ENCODE assay signal across 15 mouse cellular contexts in genomic region chr17:88328807-88329206, GRCm38 (mm10).
A peak's percentile ranks its signal among the peaks of the same experiment; 100 is the strongest.
DNase-seq lines count a peak whose midpoint lies in the region; ATAC-seq and TF ChIP-seq lines count a peak whose summit lies in the region.
"Had no signal": no experiment of that assay in that cellular context is flagged by ENCODE, and none has a peak within 500 bp of the region (broad histone marks: within the 10 kb centered on the region; RNA-seq: fewer than 3 reads in every experiment).

No protein-coding gene starts in this region.

- no peak for TF ChIP-seq POLR2A in brain, embryonic 14.5 days (IDR thresholded peaks at IDR 0.05; ENCODE audit: borderline replicate concordance, extremely low read depth, insufficient read depth, insufficient read length, poor library complexity, severe bottlenecking)

- WGBS in forebrain, postnatal 0 days, result 24% methylated on average over 8 of the region's 8 CpGs
- WGBS in forebrain, embryonic 15.5 days, result 14% methylated on average over 8 of the region's 8 CpGs
- 10% methylated on average over 8 of the region's 8 CpGs for WGBS in midbrain, embryonic 10.5 days
- 17% methylated on average over 8 of the region's 8 CpGs for WGBS in midbrain, postnatal 0 days
- 7% methylated on average over 8 of the region's 8 CpGs for WGBS in hindbrain, embryonic 14.5 days

- no peaks in the 10 kb centered on the region for H3K9me3 ChIP-seq in forebrain, postnatal 0 days (ENCODE audit: low read length)
- H3K9me3 ChIP-seq in forebrain, embryonic 15.5 days, result no peaks in the 10 kb centered on the region
- peaks cover 14% of the 10 kb centered on the region for H3K9me3 ChIP-seq in midbrain, embryonic 10.5 days (replicated peaks)
- no peaks in the 10 kb centered on the region for H3K9me3 ChIP-seq in midbrain, postnatal 0 days (ENCODE audit: low read length)
- peaks cover 5% of the 10 kb centered on the region; the same call in 1 of the 2 replicates for H3K9me3 ChIP-seq in hindbrain, embryonic 14.5 days (ENCODE audit: control insufficient read depth, low read length)
- H3K9me3 ChIP-seq: intestine, embryonic 15.5 days had no signal

- H3K36me3 ChIP-seq in forebrain, postnatal 0 days (ENCODE audit: insufficient read depth), result no peaks in the 10 kb centered on the region
- no peaks in the 10 kb centered on the region for H3K36me3 ChIP-seq in forebrain, embryonic 15.5 days
- no peaks in the 10 kb centered on the region for H3K36me3 ChIP-seq in midbrain, embryonic 10.5 days
- H3K36me3 ChIP-seq in midbrain, postnatal 0 days (ENCODE audit: insufficient read depth, low read length), result no peaks in the 10 kb centered on the region
- no peaks in the 10 kb centered on the region for H3K36me3 ChIP-seq in hindbrain, embryonic 14.5 days (replicated peaks; ENCODE audit: control insufficient read depth, insufficient read depth)
- H3K36me3 ChIP-seq: intestine, embryonic 15.5 days; midbrain, embryonic 12.5 days had no signal

- no peak overlapping the region for H3K4me2 ChIP-seq in forebrain, postnatal 0 days (ENCODE audit: low read depth)
- no peak overlapping the region for H3K4me2 ChIP-seq in forebrain, embryonic 15.5 days (replicated peaks)
- no peak overlapping the region for H3K4me2 ChIP-seq in midbrain, postnatal 0 days (ENCODE audit: low read depth, low read length, poor library complexity, severe bottlenecking)
- 0 out of 2 replicates have a peak overlapping the region, but pooled peaks have one; percentile 11 for H3K4me2 ChIP-seq in hindbrain, embryonic 14.5 days (replicated peaks)
- H3K4me2 ChIP-seq: intestine, embryonic 15.5 days; midbrain, embryonic 12.5 days had no signal

- no peak overlapping the region for H3K9ac ChIP-seq in forebrain, postnatal 0 days
- no peak overlapping the region for H3K9ac ChIP-seq in forebrain, embryonic 15.5 days (replicated peaks)
- H3K9ac ChIP-seq in midbrain, postnatal 0 days (replicated peaks; ENCODE audit: low read length, poor library complexity, severe bottlenecking), result no peak overlapping the region
- 0 out of 2 replicates have a peak overlapping the region, but pooled peaks have one; percentile 13 for H3K9ac ChIP-seq in hindbrain, embryonic 14.5 days
- H3K9ac ChIP-seq: intestine, embryonic 15.5 days; midbrain, embryonic 12.5 days had no signal

- 0 out of 2 replicates have a peak, but pooled peaks have one; percentile 34 for ATAC-seq in forebrain, postnatal 0 days
- ATAC-seq in forebrain, embryonic 15.5 days (replicated peaks), result no peak
- ATAC-seq in midbrain, postnatal 0 days (ENCODE audit: low FRiP score), result no peak
- no peak for ATAC-seq in hindbrain, embryonic 14.5 days (ENCODE audit: low FRiP score)
- ATAC-seq: intestine, embryonic 15.5 days had no signal

- H3K4me1 ChIP-seq in forebrain, postnatal 0 days (ENCODE audit: insufficient read depth), result no peaks in the 10 kb centered on the region
- peaks cover 23% of the 10 kb centered on the region for H3K4me1 ChIP-seq in forebrain, embryonic 15.5 days
- peaks cover 42% of the 10 kb centered on the region for H3K4me1 ChIP-seq in midbrain, embryonic 10.5 days
- peaks cover 9% of the 10 kb centered on the region; the same call in 1 of the 2 replicates for H3K4me1 ChIP-seq in midbrain, postnatal 0 days (ENCODE audit: insufficient read depth, low read length)
- H3K4me1 ChIP-seq in hindbrain, embryonic 14.5 days (replicated peaks; ENCODE audit: control insufficient read depth, insufficient read depth, low read length), result peaks cover 29% of the 10 kb centered on the region

- TF ChIP-seq CTCF in forebrain, postnatal 0 days (IDR thresholded peaks at IDR 0.05; ENCODE audit: low read depth), result no peak
- no peak for TF ChIP-seq CTCF in midbrain, postnatal 0 days (IDR thresholded peaks at IDR 0.05)
- TF ChIP-seq CTCF in brain, embryonic 14.5 days (IDR thresholded peaks at IDR 0.05; ENCODE audit: borderline replicate concordance, extremely low read depth, insufficient read depth, insufficient read length), result no peak

- no peak overlapping the region for H3K4me3 ChIP-seq in forebrain, postnatal 0 days (ENCODE audit: low read depth, low read length)
- H3K4me3 ChIP-seq in forebrain, embryonic 15.5 days, result no peak overlapping the region
- no peak overlapping the region for H3K4me3 ChIP-seq in midbrain, embryonic 10.5 days
- H3K4me3 ChIP-seq in midbrain, postnatal 0 days (ENCODE audit: low read depth, low read length), result no peak overlapping the region
- H3K4me3 ChIP-seq in hindbrain, embryonic 14.5 days (replicated peaks; ENCODE audit: low read length), result no peak overlapping the region
- H3K4me3 ChIP-seq: intestine, embryonic 15.5 days; midbrain, embryonic 12.5 days had no signal

- H3K27me3 ChIP-seq in forebrain, postnatal 0 days (ENCODE audit: insufficient read depth, low read length), result no peaks in the 10 kb centered on the region
- 0 out of 2 replicates have a peak, but pooled peaks cover 6% of the 10 kb centered on the region for H3K27me3 ChIP-seq in forebrain, embryonic 15.5 days
- H3K27me3 ChIP-seq in midbrain, embryonic 10.5 days (ENCODE audit: low read depth, poor library complexity, severe bottlenecking), result peaks cover 91% of the 10 kb centered on the region
- 0 out of 2 replicates have a peak, but pooled peaks cover 3% of the 10 kb centered on the region for H3K27me3 ChIP-seq in midbrain, postnatal 0 days (ENCODE audit: insufficient read depth, low read length)
- peaks cover 2% of the 10 kb centered on the region; the same call in 1 of the 2 replicates for H3K27me3 ChIP-seq in hindbrain, embryonic 14.5 days (ENCODE audit: control insufficient read depth, insufficient read depth, low read length)
- H3K27me3 ChIP-seq: intestine, embryonic 15.5 days had no signal

- no peak overlapping the region for H3K27ac ChIP-seq in forebrain, postnatal 0 days (ENCODE audit: low read depth, low read length)
- H3K27ac ChIP-seq in forebrain, embryonic 15.5 days (replicated peaks), result no peak overlapping the region
- peak overlapping the region; percentile 10; the same call in 1 of the 2 replicates for H3K27ac ChIP-seq in midbrain, embryonic 10.5 days (replicated peaks)
- no peak overlapping the region for H3K27ac ChIP-seq in midbrain, postnatal 0 days (ENCODE audit: low read depth, low read length)
- no peak overlapping the region; the same call in 1 of the 2 replicates for H3K27ac ChIP-seq in hindbrain, embryonic 14.5 days
- H3K27ac ChIP-seq: intestine, embryonic 15.5 days; midbrain, embryonic 12.5 days had no signal

- DNase-seq in forebrain, postnatal 0 days, result no peak
- DNase-seq in midbrain, embryonic 10.5 days (ENCODE audit: low spot score), result peak; percentile 26
- DNase-seq in midbrain, postnatal 0 days (ENCODE audit: low spot score), result no peak
- DNase-seq in brain, embryonic 14.5 days (ENCODE audit: low read depth), result peak; percentile 49
- no peak for DNase-seq in hindbrain, embryonic 14.5 days (ENCODE audit: low spot score)
- no peak for DNase-seq in adrenal gland, adult 8-10 months
- no peak for DNase-seq in testis, postnatal 14 days (ENCODE audit: low spot score)
- DNase-seq: B cell, adult 2 months; cerebellum, postnatal 36 days; gastrocnemius, postnatal 25 days; kidney, postnatal 36 days; thymus, postnatal 4 days had no signal

Comparison
In these comparisons a context has a peak if more than half of its experiments do, and no peak if none do; other contexts are left out.
1. DNase-seq: peak in midbrain, embryonic 10.5 days (single experiment) and brain, embryonic 14.5 days (single experiment); none in forebrain, postnatal 0 days (single experiment), midbrain, postnatal 0 days (single experiment), hindbrain, embryonic 14.5 days (single experiment), adrenal gland, adult 8-10 months (single experiment) and testis, postnatal 14 days (single experiment).